Mouse (Mus musculus) CH12.LX (cell line): ENCODE measurements at regions not wholly inside any gene's neighbourhood (a gene's known extent, or its start where the extent isn't known, plus 50 kb on each side); places are given as distances from the start of the nearest gene placed in this dataset.

Experiments
- DNase-seq: peaks from one replicate; pipeline ENCODE4 v3.0.0-alpha.2; 2013; ENCODE audit errors: extremely low read depth
- H3K27ac ChIP-seq: 2 replicates; pipeline ENCODE4 v1.5.1; 2012; ENCODE audit warnings: low read depth, mild to moderate bottlenecking, control low read depth, moderate library complexity; ENCODE audit not compliant: insufficient read depth
- H3K27me3 ChIP-seq: replicated peaks from 2 replicates; pipeline ENCODE3; 2012; ENCODE audit warnings: inconsistent platforms
- H3K36me3 ChIP-seq, 2 experiments: replicated peaks in 1 of 2; 2 replicates each; pipeline versions ENCODE3 to v1.6.1; 2012; ENCODE audit warnings: inconsistent platforms in 1 of 2, low read length in 1 of 2, mild to moderate bottlenecking in 1 of 2, mixed read lengths in 1 of 2, moderate library complexity in 1 of 2; ENCODE audit not compliant: control insufficient read depth in 1 of 2, insufficient read depth in 1 of 2
- H3K4me1 ChIP-seq, 2 experiments: 2 replicates each; pipeline ENCODE4 v1.6.1; 2012; ENCODE audit warnings: inconsistent platforms in 1 of 2, moderate library complexity in 1 of 2; ENCODE audit not compliant: insufficient read depth in 2 of 2, control insufficient read depth in 1 of 2
- H3K4me2 ChIP-seq: 2 replicates; pipeline ENCODE4 v1.6.1; 2012; ENCODE audit warnings: low read depth, mild to moderate bottlenecking, control low read depth; ENCODE audit not compliant: poor library complexity, insufficient read depth, severe bottlenecking
- H3K4me3 ChIP-seq, 3 experiments: fragments of 150-350 bp in 1 of 3; sonication (generic) in 1 of 3; replicated peaks in 1 of 3; 2 replicates each; pipeline versions ENCODE3 to v1.5.1; 2011 to 2012; ENCODE audit warnings: low read depth in 2 of 3, low read length in 2 of 3, mild to moderate bottlenecking in 2 of 3, moderate library complexity in 2 of 3, control low read depth in 1 of 3, improper control_type of control experiment in 1 of 3, inconsistent platforms in 1 of 3, mixed read lengths in 1 of 3; ENCODE audit not compliant: poor library complexity in 1 of 3
- H3K79me2 ChIP-seq: replicated peaks from 2 replicates; pipeline ENCODE4 v1.6.1; 2012; ENCODE audit warnings: mild to moderate bottlenecking, moderate library complexity; ENCODE audit not compliant: control insufficient read depth, poor library complexity, insufficient read depth, severe bottlenecking; ENCODE audit errors: extremely low read depth
- H3K9ac ChIP-seq: 2 replicates; pipeline ENCODE4 v1.6.1; 2012; ENCODE audit warnings: low read depth, mild to moderate bottlenecking, control low read depth, moderate library complexity; ENCODE audit not compliant: insufficient read depth
- H3K9me3 ChIP-seq: replicated peaks from 2 replicates; pipeline ENCODE3; 2012; ENCODE audit warnings: low read length, inconsistent platforms, mixed read lengths
- CTCF ChIP-seq, 2 experiments: IDR thresholded peaks in 1 of 2; conservative IDR thresholded peaks in 1 of 2; 2 replicates each; pipeline ENCODE4 v1.5.1; 2011 to 2012; ENCODE audit warnings: low read depth in 2 of 2, low read length in 2 of 2, improper control_type of control experiment in 1 of 2, inconsistent platforms in 1 of 2, mild to moderate bottlenecking in 1 of 2, moderate library complexity in 1 of 2
- E2F4 ChIP-seq: IDR thresholded peaks from 2 replicates; pipeline ENCODE4 v1.6.1; 2011; ENCODE audit warnings: low read depth, low read length, improper control_type of control experiment; ENCODE audit not compliant: insufficient replicate concordance
- ELF1 ChIP-seq: IDR thresholded peaks from 2 replicates; pipeline ENCODE4 v1.6.1; 2014; ENCODE audit warnings: low read depth, mild to moderate bottlenecking, inconsistent platforms, low read length, improper control_type of control experiment
- EP300 ChIP-seq: IDR thresholded peaks from 2 replicates; pipeline ENCODE4 v1.6.1; 2011; ENCODE audit warnings: low read length, improper control_type of control experiment
- JUN ChIP-seq: IDR thresholded peaks from 2 replicates; pipeline ENCODE4 v1.6.1; 2011; ENCODE audit warnings: low read depth, mild to moderate bottlenecking, low read length, improper control_type of control experiment, moderate library complexity; ENCODE audit not compliant: insufficient read depth
- MAFK ChIP-seq: IDR thresholded peaks from 2 replicates; pipeline ENCODE4 v1.6.1; 2011; ENCODE audit warnings: low read length, improper control_type of control experiment; ENCODE audit not compliant: insufficient replicate concordance
- NRF1 ChIP-seq: IDR thresholded peaks from 2 replicates; pipeline ENCODE4 v1.6.1; 2014; ENCODE audit warnings: low read depth, mild to moderate bottlenecking, inconsistent platforms, low read length, improper control_type of control experiment, moderate library complexity
- RAD21 ChIP-seq: IDR thresholded peaks from 2 replicates; pipeline ENCODE4 v1.6.1; 2011; ENCODE audit warnings: low read depth, mild to moderate bottlenecking, low read length, improper control_type of control experiment, moderate library complexity
- dilution Hi-C: fragments of 300-500 bp; cut with MboI; formaldehyde crosslinking; loops from 2 replicates; pipeline ENCODE4 v1.14.3; 2020; ENCODE audit warnings: low sequenced_read_pairs; ENCODE audit not compliant: extremely low pct_unique_long_range_greater_than_20kb, extremely low pct_ligation_motif_present
- in situ Hi-C: fragments of 300-500 bp; cut with MboI; formaldehyde crosslinking; loops from 3 replicates; pipeline ENCODE4 v1.14.3; 2019; ENCODE audit warnings: low sequenced_read_pairs, low pct_ligation_motif_present, low pct_unique_long_range_greater_than_20kb, mixed read lengths

GRCm38 (mm10) chr17:49243419-49243818 is 184.7 kb upstream of the Mocs1 start:
- no peaks in the 10 kb centered on the region for H3K4me1 ChIP-seq
- dilution Hi-C loops, result no loop called here
- no peak overlapping the region for H3K27ac ChIP-seq
- TF ChIP-seq RAD21 (no peak), E2F4 (no peak), MAFK (no peak)
- no peak for DNase-seq
- H3K9me3 ChIP-seq, result peaks cover 81% of the 10 kb centered on the region
- no peaks in the 10 kb centered on the region for H3K36me3 ChIP-seq
- H3K9ac ChIP-seq, result no peak overlapping the region
- H3K4me3 ChIP-seq, result no peak overlapping the region
- H3K79me2 ChIP-seq, result no peaks in the 10 kb centered on the region
- no peak overlapping the region for H3K4me2 ChIP-seq
- in situ Hi-C loops, result no loop called here
- no peaks in the 10 kb centered on the region for H3K27me3 ChIP-seq

- H3K4me1 ChIP-seq, result no peaks in the 10 kb centered on the region
- dilution Hi-C loops, result no loop called here
- no peaks in the 10 kb centered on the region for H3K36me3 ChIP-seq
- no peak overlapping the region for H3K4me2 ChIP-seq
- TF ChIP-seq CTCF (conservative IDR thresholded peaks at IDR 0.05 in 1 of 2, IDR thresholded peaks at IDR 0.05 in 1 of 2; ENCODE audit: low read depth in 2 of 2, low read length in 2 of 2) (no peak), NRF1 (no peak)
- no peak overlapping the region for H3K27ac ChIP-seq
- no peak overlapping the region for H3K9ac ChIP-seq
- H3K4me3 ChIP-seq, result no peak overlapping the region
- H3K27me3 ChIP-seq, result no peaks in the 10 kb centered on the region
- no peaks in the 10 kb centered on the region for H3K79me2 ChIP-seq
- DNase-seq, result no peak
- peaks cover 85% of the 10 kb centered on the region for H3K9me3 ChIP-seq
- in situ Hi-C loops, result no loop called here
Observed at GRCm38 (mm10) chr17:49245013-49245412, 183.1 kb upstream of the Mocs1 start.

GRCm38 (mm10) chr17:49247215-49247614 is 180.9 kb upstream of the Mocs1 start:
- no peak overlapping the region for H3K4me3 ChIP-seq
- in situ Hi-C loops, result no loop called here
- dilution Hi-C loops, result no loop called here
- H3K79me2 ChIP-seq, result no peaks in the 10 kb centered on the region
- TF ChIP-seq JUN, result no peak
- TF ChIP-seq ELF1, result no peak
- TF ChIP-seq EP300, result no peak
- H3K9me3 ChIP-seq, result peaks cover 87% of the 10 kb centered on the region
- H3K27me3 ChIP-seq, result no peaks in the 10 kb centered on the region
- H3K9ac ChIP-seq, result no peak overlapping the region
- no peak for DNase-seq
- H3K27ac ChIP-seq, result no peak overlapping the region
- no peaks in the 10 kb centered on the region for H3K36me3 ChIP-seq
- no peaks in the 10 kb centered on the region for H3K4me1 ChIP-seq
- no peak overlapping the region for H3K4me2 ChIP-seq
